Mouse (Mus musculus) regulatory T cell (primary cell): ENCODE data around the gene Zkscan3.

Source experiments
- in situ Hi-C: fragments of 300-600 bp; cut with MboI, MseI; formaldehyde crosslinking; loops from one replicate; pipeline ENCODE4 v1.15.1; 2025; ENCODE audit warnings: high pct_unique_total_duplicates

The Zkscan3 gene

DNA sequence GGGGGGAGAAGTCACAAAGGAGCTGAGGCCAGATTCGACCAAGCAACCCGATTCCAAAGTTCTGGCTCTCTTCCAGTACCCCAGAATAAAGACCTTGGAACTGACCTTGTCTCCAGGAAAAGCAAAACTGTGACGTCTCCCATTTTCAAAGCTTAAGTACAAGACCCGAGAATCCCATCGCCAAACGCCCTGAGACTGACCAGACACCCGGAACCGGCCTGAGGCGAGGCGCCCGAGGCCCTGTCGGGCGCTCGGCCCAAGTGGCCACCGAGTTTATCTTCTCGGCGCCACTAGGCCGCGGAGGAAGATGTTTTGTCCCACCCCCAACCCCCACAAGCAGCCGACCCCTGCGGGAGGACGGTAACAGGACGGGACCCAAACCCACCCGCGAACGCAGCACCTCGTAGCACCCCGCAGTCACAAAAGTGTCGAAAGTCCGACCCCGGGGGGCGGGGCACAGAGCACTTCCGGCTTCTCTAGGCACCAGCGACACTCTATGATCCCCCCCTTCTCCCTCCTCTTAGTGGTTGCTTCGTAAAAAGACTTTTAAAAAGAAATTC, at the start of gene Zkscan3:
Zkscan3 (minus strand) TSS at position 469 of the 560 bp plus-strand sequence.
- in situ Hi-C loops, result loop anchor here (5.0 kb wide), 1 partner anchor 45 kb away; no protein-coding TSS in a partner anchor

DNA sequence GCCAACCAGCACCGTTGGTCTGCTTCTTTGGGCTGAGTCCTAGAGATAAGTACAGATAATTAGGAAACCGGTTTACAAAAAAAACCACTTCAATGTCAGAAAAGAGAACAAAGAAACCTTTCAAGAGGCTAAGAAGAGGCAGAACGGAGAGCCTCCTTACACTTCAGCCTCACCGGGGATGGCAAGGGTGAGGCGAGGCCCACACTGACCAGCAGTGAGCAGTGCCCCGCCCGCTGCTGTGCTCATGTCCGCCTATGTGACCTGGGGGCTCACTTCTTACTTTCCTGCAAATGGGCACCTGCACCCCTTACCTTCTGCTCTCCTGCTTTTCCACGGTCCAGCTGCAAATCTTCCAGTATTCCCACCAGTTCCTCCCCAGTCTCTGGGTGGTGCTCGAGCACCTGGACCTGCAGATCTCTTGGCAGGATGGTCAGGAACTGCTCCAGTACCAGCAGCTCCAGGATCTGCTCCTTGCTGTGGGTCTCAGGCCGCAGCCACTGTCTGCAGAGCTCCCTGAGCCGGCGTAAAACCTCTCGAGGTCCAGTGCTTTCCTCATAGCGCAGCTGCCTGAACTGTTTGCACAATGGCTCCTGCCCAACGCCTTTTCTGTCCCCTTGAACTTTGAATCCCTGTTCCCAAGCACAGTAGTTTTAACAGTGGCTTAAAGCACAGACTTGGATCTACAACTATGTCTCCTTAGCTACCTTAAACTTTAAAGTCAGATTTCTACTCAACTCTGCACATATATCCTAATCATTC, 45.5 kb upstream of the Zkscan3 start:
- in situ Hi-C loops, result loop anchor here (5.0 kb wide), 1 partner anchor 46 kb away; the partner anchor contains the start of gene Zkscan3

DNA sequence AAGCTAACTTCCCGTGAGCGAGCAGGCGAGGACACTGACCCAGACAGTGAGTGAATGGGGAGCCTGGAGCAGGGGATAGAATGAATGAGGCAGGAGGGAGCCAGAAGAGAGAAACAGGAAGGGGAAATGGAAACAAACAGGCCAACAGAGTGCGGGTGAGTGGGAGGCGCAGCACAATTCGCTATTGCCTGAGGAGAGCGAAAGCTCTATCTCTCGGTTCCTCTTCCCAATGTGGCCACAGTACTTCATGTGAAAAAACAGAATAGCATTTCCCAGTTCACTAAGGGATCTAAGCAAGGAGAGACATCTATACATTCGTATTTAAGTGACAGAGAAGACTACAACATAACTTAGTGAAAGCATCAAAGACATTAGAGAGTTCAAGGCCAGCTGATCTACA, 44.2 kb upstream of the Zkscan3 start:
- in situ Hi-C loops, result loop anchor here (5.0 kb wide), 1 partner anchor 44 kb away; the partner anchor contains the start of gene Zkscan3

DNA sequence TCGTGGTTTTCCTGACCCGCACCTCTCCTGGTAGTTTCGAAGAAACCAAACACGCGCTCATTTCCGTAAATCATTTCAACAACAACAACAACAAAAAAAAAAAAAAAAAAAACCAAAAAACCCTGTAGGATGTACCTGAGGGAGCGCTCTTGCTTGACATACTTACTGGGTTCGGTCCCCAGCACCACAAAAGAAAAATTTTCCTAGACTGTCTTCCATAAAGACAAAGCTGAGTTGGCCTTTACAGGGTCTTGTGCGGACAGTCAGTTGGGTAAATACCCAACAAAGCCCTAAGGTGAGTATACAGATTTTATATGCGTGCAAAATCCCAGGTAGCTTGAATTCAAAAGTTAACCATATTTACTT, 38.6 kb upstream of the Zkscan3 start:
- in situ Hi-C loops, result no loop called here

DNA sequence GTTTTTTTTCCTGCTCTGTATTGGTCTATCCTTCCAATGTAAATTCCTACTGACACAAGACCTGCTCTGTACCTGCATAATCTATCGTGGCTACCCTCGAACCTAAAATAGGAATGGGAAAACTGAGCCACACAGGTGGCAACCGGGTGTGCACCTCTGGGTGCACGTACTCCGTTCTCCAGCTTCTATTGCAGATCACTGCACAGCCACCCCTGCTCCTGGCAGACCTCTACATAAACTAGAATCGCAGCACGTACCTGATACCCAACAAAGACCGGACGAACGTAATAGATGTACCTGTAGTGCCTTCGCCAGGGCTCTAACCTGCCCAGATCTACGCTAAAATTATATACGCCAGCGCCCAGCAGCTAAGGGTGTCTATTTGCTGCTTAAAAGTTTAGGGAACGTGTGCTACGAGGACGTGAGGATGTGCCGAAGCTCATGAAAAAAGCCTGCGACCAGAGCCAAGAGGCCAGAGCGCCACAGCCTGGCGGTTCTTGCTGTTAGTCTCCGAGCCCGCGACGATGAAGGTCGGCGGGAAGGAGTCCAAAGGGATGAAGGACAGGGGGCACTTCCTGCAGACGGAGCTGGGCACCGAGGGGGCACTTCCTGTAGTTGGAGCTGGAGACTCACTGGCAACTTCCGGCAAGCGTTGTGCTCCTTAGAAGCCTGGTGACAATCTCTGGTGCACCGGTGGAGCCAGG, 38.1 kb upstream of the Zkscan3 start, which contains the start of gene Pgbd1:
Pgbd1 (minus strand) TSS at position 556 of the 704 bp plus-strand sequence.
- in situ Hi-C loops, result no loop called here

DNA sequence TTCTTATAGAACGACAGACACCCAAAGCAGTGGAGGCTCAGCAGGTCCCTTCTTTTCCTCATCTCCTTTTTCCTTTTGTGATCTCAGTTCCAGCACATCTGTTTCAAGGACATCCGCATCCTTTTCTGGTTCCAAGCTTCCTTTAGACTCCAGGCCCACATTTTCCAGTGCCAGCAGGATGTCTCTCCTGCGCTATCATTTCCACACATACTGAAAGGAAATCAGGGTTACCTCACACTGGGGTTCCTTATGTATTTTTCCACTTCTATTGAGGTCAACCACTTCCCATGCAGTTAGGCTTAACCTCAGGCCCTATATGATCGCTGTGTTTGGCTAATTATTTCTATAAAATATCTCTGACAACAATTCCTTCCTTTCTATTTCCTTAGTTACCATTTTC, 32.9 kb upstream of the Zkscan3 start:
- in situ Hi-C loops, result no loop called here

DNA sequence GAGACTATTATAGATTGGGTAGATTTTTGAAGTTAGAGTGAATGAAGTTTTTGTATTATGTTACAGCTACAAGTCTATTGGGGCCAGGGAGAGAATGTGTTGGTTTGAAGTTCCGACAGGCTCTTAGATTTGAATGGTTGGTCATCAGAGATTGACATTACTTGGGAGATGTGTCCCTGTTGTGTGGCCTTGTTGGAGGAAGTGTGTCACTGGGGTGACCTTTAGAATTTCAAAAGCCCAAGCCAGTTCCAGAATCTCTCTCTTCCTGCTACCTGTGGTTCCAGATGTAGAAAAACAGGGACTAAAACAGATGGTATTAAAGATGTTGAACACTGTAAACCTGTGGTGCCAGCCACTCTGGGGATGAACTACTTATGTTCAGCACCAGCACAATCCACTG, 25.1 kb upstream of the Zkscan3 start:
- in situ Hi-C loops, result no loop called here

DNA sequence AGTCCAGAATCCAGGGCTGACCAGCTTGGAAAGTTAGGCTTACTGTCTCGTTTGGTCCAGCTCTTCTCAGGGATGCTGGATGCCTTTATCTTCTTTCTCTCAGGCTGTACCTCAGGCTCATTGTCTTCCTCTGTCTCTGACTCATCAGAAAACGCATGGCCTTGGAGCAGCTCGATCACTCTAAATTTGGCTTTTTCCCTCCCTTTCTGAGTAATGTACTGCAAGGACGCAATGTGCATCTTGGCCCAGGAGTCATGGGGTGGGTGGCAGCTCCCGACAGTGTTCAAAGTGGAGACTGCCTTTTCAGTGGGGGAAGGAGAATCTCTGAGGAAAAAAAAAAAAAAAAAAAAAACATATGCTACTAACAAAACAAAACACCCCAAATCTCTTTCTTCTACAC, 20.7 kb upstream of the Zkscan3 start:
- in situ Hi-C loops, result no loop called here

DNA sequence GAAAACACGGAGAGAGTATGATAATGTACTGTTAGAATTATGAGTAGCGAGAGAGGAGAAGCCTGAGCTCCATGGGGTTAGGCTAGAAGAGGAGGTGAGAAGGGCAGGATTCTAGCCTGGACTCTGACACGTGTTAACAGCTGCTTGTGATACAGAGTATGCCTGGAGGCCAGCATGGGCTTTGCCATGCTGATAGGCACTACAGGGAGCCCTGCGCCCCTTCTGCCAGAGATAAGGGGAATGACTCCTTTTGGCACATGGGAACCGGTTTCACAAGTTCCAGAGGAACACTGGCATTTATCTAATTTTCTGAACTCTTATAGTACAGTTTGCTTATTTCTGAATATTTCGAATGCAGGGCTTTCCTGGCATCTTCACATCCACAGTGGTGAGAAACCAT, 16.3 kb upstream of the Zkscan3 start:
- in situ Hi-C loops, result no loop called here

DNA sequence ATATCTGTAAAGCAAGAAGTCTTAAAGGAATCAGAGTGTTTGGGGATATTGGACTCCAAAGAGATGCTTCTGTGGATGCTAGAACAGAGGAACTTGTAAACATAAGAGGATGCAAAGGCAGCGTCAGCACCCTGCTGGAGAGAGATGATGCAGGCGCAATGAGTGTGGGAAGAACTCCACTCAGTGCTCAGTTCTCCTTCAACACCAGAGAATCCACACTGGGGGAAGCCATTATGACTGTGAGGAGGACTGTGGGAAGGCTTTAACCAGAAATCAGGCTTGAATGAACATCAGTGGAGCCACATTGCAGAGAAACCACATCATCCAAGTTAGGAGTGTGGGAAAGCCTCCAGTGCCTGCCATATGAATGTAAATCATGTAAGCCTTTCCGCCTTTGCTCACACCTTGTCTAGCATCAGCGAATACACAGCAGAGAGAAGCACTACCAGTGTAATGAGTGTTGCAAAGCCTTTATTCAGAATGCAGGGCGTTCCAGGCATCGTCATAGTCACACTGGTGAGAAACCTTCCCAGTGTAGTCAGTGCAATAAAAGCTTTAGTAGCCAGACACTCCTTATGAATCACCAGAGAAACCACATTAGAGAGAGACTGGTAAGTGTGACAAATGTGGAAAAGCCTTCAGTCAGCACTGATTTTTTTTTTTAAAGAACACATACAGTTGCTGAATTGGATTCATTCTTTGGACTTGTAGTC, 14.9 kb upstream of the Zkscan3 start:
- in situ Hi-C loops, result no loop called here

DNA sequence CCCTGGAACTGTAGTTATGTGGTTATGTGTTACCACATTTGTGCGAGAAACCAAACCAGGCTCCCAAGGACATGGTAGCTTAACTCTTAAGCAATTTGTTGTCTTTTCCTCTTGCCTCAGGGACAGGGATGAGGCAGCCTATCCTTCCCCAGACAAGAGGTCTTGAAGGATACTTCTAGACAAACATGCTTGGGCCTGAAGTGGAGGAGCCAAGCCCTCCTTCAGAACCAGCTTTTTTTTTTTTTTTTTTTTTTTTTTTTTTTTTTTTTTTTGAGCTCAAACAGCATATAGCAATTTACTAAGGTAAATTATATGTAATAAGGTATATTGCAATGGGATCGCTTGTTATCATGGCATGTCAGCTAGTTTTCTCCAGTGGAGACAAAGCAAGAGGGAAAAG, 13.2 kb upstream of the Zkscan3 start:
- in situ Hi-C loops, result no loop called here

DNA sequence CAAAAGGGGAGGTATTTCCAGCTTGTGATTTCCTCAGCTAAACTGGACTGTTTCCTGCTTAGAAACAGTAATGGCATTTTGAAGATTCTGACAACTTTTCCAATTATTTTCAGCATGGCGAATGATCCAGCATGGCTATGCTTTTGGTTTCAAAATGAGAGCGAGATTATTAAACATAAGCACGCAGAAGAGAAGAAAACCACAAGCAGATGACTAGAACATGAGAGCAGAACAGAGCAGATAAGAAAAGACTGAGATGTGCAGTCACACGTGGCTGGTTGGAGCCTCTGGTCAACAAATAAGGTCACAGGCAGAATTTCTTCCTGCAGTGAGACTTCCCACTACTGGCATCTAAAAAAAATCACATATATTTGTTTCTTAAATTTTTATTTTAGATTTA, 12.7 kb upstream of the Zkscan3 start:
- in situ Hi-C loops, result no loop called here

DNA sequence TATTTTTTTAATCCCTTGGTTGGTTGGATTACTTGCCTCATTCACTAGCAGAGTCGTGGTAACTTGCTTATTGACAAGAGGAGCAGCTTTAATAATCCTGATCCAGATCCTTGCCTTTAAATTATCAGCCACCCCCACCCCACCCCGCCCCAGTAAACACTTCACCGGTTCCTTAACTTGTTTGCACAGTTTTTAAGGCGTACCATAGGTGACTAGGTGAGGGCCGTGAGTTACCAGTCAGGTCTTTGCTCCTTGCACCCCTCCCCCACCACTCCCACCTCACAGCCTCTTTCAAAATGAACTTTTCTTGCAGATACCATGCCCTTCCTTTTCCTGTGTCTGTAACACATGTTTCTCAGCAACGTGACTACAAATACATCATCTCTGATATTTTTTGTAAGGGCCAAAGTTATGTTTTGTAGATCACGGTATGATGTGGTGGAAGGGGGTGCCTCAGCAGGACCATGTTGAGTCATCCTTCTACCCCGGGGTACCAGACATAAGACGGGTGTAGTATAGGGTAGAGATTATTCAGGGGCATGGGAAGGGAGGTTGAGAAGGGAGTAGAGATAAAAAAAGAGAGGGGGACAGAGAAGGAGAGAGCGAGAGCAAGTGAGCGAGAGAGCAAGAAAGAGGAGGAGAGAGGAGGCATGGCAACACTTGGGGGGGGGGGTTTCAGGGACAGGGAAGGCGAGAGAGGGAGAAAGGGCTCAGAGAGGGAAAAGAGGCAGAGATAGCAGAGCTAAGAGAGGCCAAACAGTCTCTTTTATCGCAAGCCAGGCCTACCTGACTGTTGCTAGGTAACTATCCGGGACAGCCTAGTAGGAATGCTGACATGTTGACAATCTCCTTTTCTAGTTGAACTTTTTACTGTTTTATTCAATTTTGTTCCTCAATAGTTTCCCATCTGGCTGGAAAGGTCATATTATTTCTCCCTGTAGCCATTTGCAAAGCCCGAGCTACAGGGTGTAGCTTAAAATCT, 12.0 kb upstream of the Zkscan3 start:
- in situ Hi-C loops, result no loop called here

DNA sequence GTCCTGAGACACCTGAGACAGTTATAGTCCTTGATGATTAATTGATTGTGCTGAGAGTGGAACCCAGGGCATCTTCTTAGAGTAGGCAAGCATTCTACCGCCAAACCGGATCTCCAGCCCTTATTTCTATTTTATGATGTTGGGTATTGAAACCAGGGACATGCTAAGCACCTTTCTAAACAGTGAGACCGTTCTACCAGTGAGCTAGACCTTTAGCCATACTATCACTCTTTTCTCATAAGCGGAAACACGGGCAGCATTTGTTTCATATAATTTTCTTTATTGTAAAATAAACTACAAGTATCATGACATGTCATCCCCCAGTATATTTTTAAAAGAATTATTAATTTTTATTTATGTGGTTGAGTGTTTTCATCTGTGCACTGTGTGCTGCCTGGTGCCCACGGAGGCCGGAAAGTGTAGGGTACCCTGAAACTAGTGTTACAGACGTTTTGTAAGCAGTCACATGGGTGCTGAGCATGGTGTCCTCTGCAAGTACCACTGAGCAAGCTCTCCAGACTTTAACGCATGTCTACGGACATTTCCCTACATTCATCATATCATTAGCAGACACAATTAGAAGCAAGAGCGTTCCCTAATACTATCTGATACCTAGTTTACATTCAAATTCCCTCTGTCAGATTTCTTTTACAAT, 6.4 kb upstream of the Zkscan3 start:
- in situ Hi-C loops, result no loop called here

DNA sequence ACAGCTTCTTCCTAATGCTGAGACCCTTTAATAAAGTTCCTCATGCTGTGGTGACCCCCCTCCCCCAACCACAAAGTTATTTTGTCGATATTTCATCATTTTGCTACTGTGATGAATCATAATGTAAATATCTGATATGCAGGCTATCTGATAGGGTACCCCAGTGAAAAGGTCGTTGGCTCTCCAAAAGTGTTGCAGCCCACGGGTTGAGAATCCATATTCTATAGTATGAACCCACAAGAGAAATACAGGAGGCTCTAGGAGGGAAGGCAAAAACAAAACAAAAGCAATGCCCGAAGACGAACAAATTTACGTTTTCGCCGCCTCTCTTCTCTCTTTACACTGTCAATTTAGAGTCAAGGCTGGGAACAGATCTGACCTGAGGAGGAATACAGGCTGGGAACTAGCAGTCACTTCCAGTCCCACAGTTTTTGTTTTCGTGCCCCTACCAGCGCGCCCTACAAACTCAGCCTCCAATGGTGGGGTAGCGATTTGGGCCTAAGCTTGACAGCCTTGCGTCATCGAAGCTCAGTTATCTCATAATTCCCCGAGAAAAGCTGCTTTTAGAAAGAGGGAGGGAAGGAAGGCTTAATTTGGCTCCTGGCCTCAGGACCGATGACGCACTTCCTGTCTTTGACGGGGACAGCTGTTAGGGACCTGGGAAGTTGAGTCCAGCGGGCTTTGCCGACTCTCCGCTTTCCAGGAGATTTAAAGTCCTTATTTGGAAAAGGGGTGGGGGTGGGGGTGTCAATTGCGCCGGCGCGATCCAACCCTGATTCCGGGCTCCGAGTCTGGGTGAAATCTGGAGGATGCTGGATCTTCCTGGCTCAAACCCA, 5.6 kb upstream of the Zkscan3 start:
- in situ Hi-C loops, result no loop called here

DNA sequence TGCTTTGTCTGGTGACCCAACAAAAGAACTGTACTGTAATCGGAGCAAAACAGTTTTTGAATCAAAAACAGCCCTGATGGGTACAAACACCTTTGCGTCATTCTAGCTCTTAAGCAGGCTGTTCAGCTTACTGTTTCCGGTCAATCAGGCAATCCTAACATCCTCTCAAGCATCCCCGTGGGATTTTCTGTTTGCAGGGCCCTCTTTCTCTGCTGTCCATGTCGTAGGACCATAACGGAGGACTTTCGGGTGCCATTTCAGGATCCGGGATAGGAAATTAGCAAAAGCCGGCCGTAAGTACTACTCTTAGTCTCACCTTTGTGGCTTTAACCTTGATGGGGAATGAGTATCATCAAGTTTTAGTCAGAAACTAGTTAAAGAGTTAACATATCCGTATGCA, 4.8 kb upstream of the Zkscan3 start:
- in situ Hi-C loops, result no loop called here

DNA sequence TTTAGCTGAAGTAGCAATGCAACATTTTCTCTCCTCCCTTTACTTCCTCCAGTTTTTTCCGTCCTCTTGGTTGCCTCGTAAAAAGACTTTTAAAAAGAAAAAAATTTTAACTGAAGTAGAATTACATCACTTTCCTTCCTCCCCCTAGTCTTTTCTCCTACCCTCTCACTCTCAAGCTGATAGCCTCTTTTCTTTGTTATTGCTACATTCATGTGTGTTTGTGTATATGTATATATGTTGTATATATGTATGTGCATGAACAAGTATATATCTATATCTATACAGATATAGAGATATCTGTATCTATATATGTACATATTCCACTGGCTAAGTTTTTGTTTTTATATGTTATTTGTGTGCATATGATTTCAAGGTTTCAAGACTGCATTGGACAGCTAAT, 293 bp upstream of the Zkscan3 start:
- in situ Hi-C loops, result loop anchor here (5.0 kb wide), 1 partner anchor 44 kb away; no protein-coding TSS in a partner anchor

DNA sequence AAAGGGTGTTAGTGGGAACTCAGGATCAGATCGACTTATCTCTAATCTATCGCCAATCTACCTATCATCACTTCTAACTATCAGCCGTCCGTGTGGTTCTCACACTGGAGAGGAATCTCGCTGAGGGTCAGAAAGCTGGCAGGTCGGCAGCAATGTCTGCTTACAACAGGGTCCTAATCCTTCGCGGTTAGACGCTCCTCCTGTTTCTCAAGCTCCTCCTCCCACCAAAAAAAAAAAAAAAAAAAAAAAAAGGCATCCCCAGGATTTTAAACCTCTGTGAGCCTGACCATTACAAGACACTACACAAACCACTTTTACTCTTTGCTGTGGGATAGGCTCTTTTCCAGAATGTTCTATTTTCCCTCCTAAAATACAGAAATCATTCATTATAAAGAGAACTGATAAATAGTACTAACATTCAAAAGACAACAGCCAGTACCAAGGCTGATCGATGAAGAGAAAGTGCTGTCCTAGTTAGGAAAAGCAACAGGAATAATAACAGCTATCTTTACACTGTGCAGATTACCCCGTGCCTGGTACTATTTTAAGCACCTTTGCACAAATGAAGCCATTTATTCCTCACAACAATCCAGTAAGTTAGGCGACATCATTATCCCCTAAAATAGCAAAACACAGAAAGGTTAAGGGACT, 794 bp downstream of the Zkscan3 start:
- in situ Hi-C loops, result loop anchor here (5.0 kb wide), 1 partner anchor 46 kb away; no protein-coding TSS in a partner anchor

DNA sequence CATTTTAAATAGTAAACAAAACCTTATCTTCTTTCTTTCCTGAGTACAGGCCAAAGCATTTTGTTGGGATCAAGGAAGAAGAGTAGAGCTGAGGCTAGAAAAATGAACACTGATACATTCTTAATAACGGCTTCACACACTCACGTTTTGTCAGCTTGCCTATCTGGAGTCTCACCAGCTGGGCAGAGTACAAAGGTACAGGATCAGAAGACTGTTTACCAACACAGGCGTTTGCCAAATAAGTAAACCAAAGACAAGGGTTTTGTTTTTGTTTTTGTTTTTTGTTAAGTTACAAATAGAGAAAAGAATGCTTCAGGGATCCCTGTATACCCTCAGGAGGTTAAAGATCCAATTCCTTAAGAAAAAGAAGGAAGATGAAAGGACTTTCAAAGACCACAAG, 1.4 kb downstream of the Zkscan3 start:
- in situ Hi-C loops, result loop anchor here (5.0 kb wide), 1 partner anchor 46 kb away; no protein-coding TSS in a partner anchor
